Mouse (Mus musculus): ENCODE results near the gene Ly6g6e.
A peak's percentile ranks its signal among the peaks of the same experiment; 100 is the strongest.

Gene Ly6g6e

GRCm38 (mm10) chr17:35034896-35035295 lies 41.8 kb upstream of the Ly6g6e start:
- no peak for TF ChIP-seq CTCF (conservative IDR thresholded peaks at IDR 0.05; ENCODE audit: low read length)
- peaks cover 12% of the 10 kb centered on the region for H3K27me3 ChIP-seq (ENCODE audit: insufficient read depth, low read length)
- peaks cover 30% of the 10 kb centered on the region for H3K4me1 ChIP-seq (replicated peaks; ENCODE audit: low read depth, low read length)
- no peak overlapping the region for H3K4me3 ChIP-seq (replicated peaks; ENCODE audit: low read length)
- no peaks in the 10 kb centered on the region for H3K9me3 ChIP-seq (ENCODE audit: low read length)
- H3K36me3 ChIP-seq (ENCODE audit: insufficient read depth, low read length) = no peaks in the 10 kb centered on the region

- TF ChIP-seq CTCF (conservative IDR thresholded peaks at IDR 0.05; ENCODE audit: low read length) (no peak), NANOG (IDR thresholded peaks at IDR 0.05; ENCODE audit: borderline replicate concordance, low read length) (no peak), POU5F1 (IDR thresholded peaks at IDR 0.05; ENCODE audit: borderline replicate concordance, low read length) (no peak)
- no peak overlapping the region for H3K4me3 ChIP-seq (replicated peaks; ENCODE audit: low read length)
- H3K36me3 ChIP-seq (ENCODE audit: insufficient read depth, low read length) = no peaks in the 10 kb centered on the region
- H3K9me3 ChIP-seq (ENCODE audit: low read length) = no peaks in the 10 kb centered on the region
- H3K27me3 ChIP-seq (ENCODE audit: insufficient read depth, low read length) = peaks cover 13% of the 10 kb centered on the region
- peaks cover 6% of the 10 kb centered on the region for H3K4me1 ChIP-seq (replicated peaks; ENCODE audit: low read depth, low read length)
These were observed 37.4 kb upstream of the Ly6g6e start for GRCm38 (mm10) chr17:35039121-35039873.

GRCm38 (mm10) chr17:35043794-35044193 lies 32.9 kb upstream of the Ly6g6e start:
- H3K36me3 ChIP-seq (ENCODE audit: insufficient read depth, low read length) = no peaks in the 10 kb centered on the region
- H3K9me3 ChIP-seq (ENCODE audit: low read length) = no peaks in the 10 kb centered on the region
- H3K4me3 ChIP-seq (replicated peaks; ENCODE audit: low read length) = no peak overlapping the region
- H3K27me3 ChIP-seq (ENCODE audit: insufficient read depth, low read length) = peaks cover 30% of the 10 kb centered on the region
- TF ChIP-seq NANOG (IDR thresholded peaks at IDR 0.05; ENCODE audit: borderline replicate concordance, low read length) (no peak), CTCF (conservative IDR thresholded peaks at IDR 0.05; ENCODE audit: low read length) (no peak), POU5F1 (IDR thresholded peaks at IDR 0.05; ENCODE audit: borderline replicate concordance, low read length) (no peak)
- peaks cover 34% of the 10 kb centered on the region for H3K4me1 ChIP-seq (replicated peaks; ENCODE audit: low read depth, low read length)

GRCm38 (mm10) chr17:35044904-35045806 lies 31.5 kb upstream of the Ly6g6e start:
- H3K4me3 ChIP-seq (replicated peaks; ENCODE audit: low read length) = peak overlapping the region; percentile 86; the same call in 1 of the 2 replicates
- no peaks in the 10 kb centered on the region for H3K9me3 ChIP-seq (ENCODE audit: low read length)
- H3K27me3 ChIP-seq (ENCODE audit: insufficient read depth, low read length) = peaks cover 30% of the 10 kb centered on the region
- TF ChIP-seq CTCF (conservative IDR thresholded peaks at IDR 0.05; ENCODE audit: low read length) (no peak), NANOG (IDR thresholded peaks at IDR 0.05; ENCODE audit: borderline replicate concordance, low read length) (no peak), POU5F1 (IDR thresholded peaks at IDR 0.05; ENCODE audit: borderline replicate concordance, low read length) (no peak)
- H3K4me1 ChIP-seq (replicated peaks; ENCODE audit: low read depth, low read length) = peaks cover 48% of the 10 kb centered on the region
- H3K36me3 ChIP-seq (ENCODE audit: insufficient read depth, low read length) = no peaks in the 10 kb centered on the region

GRCm38 (mm10) chr17:35045807-35046680 lies 30.7 kb upstream of the Ly6g6e start:
- Histone ChIP-seq H3K4me3 (replicated peaks; ENCODE audit: low read length) (peak overlapping the region; percentile 86), H3K36me3 (ENCODE audit: insufficient read depth, low read length) (no peaks in the 10 kb centered on the region), H3K9me3 (ENCODE audit: low read length) (no peaks in the 10 kb centered on the region), H3K27me3 (ENCODE audit: insufficient read depth, low read length) (peaks cover 30% of the 10 kb centered on the region), H3K4me1 (replicated peaks; ENCODE audit: low read depth, low read length) (peaks cover 53% of the 10 kb centered on the region)
- no peak for TF ChIP-seq NANOG (IDR thresholded peaks at IDR 0.05; ENCODE audit: borderline replicate concordance, low read length)
- TF ChIP-seq POU5F1 (IDR thresholded peaks at IDR 0.05; ENCODE audit: borderline replicate concordance, low read length) = no peak
- no peak for TF ChIP-seq CTCF (conservative IDR thresholded peaks at IDR 0.05; ENCODE audit: low read length)

- Histone ChIP-seq H3K4me3 (replicated peaks; ENCODE audit: low read length) (peak within 1 kb of the TSS; percentile 86), H3K27me3 (ENCODE audit: insufficient read depth, low read length) (peaks cover 30% of the 10 kb centered on the region), H3K9me3 (ENCODE audit: low read length) (no peaks in the 10 kb centered on the region), H3K4me1 (replicated peaks; ENCODE audit: low read depth, low read length) (peaks cover 60% of the 10 kb centered on the region), H3K36me3 (ENCODE audit: insufficient read depth, low read length) (no peaks in the 10 kb centered on the region)
- TF ChIP-seq POU5F1 (IDR thresholded peaks at IDR 0.05; ENCODE audit: borderline replicate concordance, low read length) (no peak), CTCF (conservative IDR thresholded peaks at IDR 0.05; ENCODE audit: low read length) (no peak), NANOG (IDR thresholded peaks at IDR 0.05; ENCODE audit: borderline replicate concordance, low read length) (no peak)
These were observed 29.8 kb upstream of the Ly6g6e start, which contains the start of gene Msh5 for GRCm38 (mm10) chr17:35046681-35047455. Msh5 (minus strand) TSS chr17:35046745.

- Histone ChIP-seq H3K27me3 (ENCODE audit: insufficient read depth, low read length) (peaks cover 30% of the 10 kb centered on the region), H3K36me3 (ENCODE audit: insufficient read depth, low read length) (peaks cover 6% of the 10 kb centered on the region), H3K4me3 (replicated peaks; ENCODE audit: low read length) (no peak overlapping the region), H3K4me1 (replicated peaks; ENCODE audit: low read depth, low read length) (peaks cover 68% of the 10 kb centered on the region), H3K9me3 (ENCODE audit: low read length) (no peaks in the 10 kb centered on the region)
- TF ChIP-seq NANOG (IDR thresholded peaks at IDR 0.05; ENCODE audit: borderline replicate concordance, low read length) (no peak), POU5F1 (IDR thresholded peaks at IDR 0.05; ENCODE audit: borderline replicate concordance, low read length) (no peak), CTCF (conservative IDR thresholded peaks at IDR 0.05; ENCODE audit: low read length) (no peak)
These were observed 29.0 kb upstream of the Ly6g6e start for GRCm38 (mm10) chr17:35047688-35048087.
